Mouse (Mus musculus) hematopoietic stem cell, adult 5-6 weeks (primary cell): ENCODE measurements around the gene Syndig1l. TPM values are rescaled to one million over a fixed set of nuclear protein-coding genes. Genes with fewer than 3 reads are reported as not detected.

ENCODE experiments used
- ATAC-seq, 2 experiments: fragments of 125-278 bp in 1 of 2; replicated peaks in 1 of 2; 2 replicates each; pipeline ENCODE4 v1.8.0; 2016 to 2017; ENCODE audit warnings: inconsistent platforms in 2 of 2, mild to moderate bottlenecking in 2 of 2, moderate number of reproducible peaks in 2 of 2, low read depth in 1 of 2, moderate TSS enrichment in 1 of 2; ENCODE audit not compliant: low FRiP score in 2 of 2, poor library complexity in 2 of 2, severe bottlenecking in 2 of 2, insufficient read depth in 1 of 2, low TSS enrichment in 1 of 2
- total RNA-seq: library from RNA; stranded (forward); fragments of 172-1452, 232-1000 nt; gene quantifications from 2 replicates; pipeline ENCODE4 v1.2.3, GENCODE M21; 2017

Gene Syndig1l
- not detected in 2 replicates for total RNA-seq

DNA sequence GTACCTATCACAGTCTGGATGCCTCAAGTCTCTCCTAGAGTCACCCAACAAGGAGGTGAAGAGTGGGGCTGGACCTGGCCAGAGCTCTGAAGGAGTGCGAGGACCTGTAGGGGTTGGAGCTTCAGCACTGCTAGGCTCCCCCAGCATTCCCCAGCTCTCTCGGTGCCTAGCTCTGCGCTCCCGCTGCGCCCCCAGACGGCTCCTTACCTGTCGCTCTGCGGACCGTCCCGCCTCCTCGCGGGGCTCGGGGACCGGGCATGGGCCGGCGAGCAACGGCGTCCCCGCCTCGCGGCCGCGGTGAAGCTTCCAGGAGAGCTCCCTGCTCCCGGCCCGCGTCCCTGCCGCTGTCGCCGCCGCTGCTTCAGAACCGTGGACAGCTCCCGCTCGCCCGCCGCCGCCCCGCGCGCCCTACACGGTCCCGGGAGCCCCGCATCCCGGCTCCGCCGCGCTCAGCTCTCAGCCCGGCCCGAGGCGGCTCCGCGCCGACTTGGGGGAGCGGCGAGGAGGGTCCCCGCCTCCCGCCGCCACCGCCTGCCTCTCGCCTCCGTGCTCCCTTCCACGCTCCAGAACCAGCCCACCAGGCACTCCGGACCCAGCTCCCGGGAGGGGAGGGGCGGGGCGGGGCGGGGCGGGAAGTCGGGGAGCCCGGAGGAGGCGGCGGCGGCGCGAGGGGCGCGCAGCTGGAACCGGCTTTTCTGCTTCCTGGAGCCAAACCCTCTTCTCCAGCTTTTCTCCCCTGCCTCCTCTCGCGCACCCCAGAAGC is at the start of gene Syndig1l:
Gene Syndig1l, minus strand, starts transcription at position 513 of the 763 bp plus-strand sequence.
- ATAC-seq, result peak; percentile 32 to 42; a peak in 1 of 4 replicates

DNA sequence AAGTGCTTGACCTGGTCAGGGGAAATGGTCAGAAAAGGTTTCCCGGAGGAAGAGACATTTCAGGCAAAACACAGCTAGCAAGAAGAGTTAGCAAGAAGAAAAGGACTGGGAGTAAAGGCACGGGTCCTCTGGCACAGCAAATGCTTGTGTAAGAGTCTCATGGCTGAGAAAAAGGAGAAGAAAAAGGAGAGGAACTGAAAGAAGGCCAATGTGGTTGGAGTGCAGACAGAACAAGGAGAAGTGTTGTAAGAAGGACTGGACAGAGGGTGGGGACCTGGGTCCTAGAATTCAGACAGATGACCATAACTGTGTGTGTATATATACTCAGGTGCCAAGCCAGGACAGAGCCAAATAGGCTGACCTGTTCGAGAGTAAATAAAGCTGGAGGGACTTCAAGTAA is 49.5 kb upstream of the Syndig1l start:
- ATAC-seq, result peak in 1 of 2 experiments; percentile 54; a peak in 1 of 4 replicates

DNA sequence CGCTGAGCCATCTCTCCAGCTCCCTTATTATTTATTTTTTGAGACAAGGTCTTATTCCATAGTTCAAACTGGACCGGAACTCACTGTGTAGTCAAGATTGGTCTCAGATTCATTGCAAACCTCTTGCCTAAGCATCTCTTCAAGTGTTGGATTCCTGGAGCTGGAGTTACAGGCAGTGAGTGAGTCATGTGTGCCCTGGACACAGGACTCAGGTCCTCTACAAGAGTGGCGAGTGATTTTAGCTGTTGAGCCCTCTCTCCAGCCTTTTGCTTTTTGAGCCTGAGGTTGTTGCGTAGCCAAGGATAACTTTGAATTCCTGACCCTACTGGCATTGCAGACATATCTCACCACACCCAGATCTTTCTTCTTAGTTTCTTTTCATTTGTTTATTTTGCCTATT is 47.1 kb upstream of the Syndig1l start:
- no peak for ATAC-seq

DNA sequence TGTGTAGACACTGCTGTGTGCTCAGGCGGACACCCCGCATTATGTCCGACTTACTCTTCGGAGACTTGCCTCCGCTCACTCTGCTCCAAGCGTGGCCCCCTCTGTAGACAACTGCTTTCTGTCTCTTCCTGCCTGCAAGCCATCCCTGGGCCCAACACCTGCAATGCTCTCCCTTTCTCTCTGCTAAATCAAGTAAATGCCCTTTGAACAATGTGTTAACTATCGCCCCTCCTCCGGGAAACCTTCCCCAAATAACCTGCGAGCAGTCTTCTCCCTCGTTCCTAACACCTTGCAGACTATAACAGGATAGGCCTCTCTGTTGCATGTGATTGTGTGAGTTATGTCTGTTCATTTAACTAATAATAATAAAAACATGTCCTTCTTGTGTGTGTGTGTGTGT is 44.9 kb upstream of the Syndig1l start:
- no peak for ATAC-seq

DNA sequence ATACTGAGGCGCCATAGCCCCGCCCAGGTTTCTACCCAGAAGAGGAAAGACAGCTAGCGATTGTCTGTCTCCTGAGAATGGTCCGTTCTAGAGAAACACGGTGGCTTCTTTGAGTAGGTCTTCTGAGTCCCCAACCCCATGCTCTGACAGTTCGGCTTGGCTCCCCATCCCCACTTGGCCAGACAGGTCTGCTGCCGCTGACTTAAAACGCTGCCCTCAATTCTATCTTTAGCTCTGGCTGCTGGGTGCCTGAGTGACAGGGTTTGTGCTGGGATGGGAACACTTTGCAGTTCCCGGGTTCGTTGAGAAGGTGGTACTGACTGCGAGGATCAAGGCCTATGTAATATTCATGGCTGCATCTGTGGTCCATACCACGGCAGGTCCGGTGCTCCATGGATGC is 34.7 kb upstream of the Syndig1l start:
- ATAC-seq, result no peak

DNA sequence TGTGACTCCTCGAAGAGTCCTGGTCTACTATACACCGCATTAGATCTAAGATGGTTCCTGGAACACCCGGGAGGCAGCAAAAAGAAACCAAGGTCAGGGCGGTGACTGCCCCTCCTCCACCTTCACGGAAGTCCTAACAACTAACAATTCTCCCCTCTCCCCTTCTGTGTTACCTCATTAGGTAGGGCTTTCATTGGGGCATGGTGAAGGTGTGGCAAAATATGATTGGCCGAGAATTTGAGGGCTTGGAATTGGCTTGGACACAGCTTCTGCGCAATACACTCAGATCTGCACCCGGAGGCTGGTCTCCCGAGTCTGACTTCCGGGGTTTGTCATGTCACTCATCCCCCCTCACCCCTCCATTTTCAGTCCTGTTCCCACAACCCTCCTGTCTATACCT is 29.8 kb upstream of the Syndig1l start:
- ATAC-seq, result no peak

DNA sequence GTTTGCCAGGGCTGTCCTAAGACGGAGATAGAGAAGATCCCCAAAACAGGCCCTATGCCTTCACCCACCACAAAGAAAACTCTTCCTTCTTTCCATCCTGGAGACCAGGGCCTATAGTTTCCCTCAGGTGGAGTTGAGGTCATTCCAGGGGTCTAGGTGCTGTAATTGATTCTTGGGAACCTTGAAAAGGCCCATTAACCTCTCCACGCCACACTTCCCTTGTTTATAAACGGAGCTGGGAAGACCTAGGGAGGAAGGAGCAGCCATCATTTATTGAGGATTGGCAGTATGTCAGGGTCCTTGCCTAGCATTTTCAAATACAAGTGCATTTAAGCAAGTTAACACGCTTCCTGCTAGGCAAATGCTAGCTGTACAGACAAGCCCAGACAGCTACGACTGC is 28.8 kb upstream of the Syndig1l start:
- ATAC-seq, result no peak

DNA sequence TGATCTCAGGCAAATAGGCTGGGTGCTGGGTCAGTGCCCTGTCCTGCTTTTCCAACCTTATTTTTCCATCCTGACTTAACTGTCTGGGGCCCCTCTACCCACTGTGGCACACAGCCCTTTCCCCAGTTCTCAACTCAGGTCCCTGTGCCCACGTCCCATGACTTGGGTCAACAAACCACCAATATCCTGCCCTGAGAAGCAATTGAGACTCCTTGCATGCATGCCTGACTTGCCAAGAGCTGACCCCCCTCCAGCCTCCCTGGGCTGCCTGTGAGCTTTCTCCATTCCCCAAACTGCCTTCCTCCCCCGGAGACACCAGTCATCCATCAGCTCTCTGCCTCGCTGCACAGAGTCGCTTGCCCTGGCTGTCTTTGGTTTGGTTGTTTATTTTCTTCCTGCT is 28.4 kb upstream of the Syndig1l start:
- no peak for ATAC-seq

DNA sequence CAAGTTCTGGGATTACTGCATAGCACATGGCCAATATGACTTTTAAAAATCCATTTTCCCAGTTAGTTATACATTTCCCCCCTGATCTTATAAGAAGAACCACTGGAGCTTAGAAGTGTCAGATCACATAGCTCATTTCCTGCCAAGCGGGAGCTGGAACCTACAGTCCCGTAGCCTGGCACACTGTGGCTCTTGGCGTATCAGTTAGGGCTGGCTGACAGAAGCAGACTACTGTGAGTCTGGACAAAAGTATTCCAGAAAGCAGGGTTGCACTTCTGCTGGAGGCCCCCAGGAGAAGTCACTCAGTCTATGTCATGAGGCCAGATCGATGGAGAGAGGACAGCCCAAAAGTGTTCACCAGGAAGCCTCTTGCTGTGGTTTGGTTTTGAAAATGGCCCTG is 27.8 kb upstream of the Syndig1l start:
- no peak for ATAC-seq

DNA sequence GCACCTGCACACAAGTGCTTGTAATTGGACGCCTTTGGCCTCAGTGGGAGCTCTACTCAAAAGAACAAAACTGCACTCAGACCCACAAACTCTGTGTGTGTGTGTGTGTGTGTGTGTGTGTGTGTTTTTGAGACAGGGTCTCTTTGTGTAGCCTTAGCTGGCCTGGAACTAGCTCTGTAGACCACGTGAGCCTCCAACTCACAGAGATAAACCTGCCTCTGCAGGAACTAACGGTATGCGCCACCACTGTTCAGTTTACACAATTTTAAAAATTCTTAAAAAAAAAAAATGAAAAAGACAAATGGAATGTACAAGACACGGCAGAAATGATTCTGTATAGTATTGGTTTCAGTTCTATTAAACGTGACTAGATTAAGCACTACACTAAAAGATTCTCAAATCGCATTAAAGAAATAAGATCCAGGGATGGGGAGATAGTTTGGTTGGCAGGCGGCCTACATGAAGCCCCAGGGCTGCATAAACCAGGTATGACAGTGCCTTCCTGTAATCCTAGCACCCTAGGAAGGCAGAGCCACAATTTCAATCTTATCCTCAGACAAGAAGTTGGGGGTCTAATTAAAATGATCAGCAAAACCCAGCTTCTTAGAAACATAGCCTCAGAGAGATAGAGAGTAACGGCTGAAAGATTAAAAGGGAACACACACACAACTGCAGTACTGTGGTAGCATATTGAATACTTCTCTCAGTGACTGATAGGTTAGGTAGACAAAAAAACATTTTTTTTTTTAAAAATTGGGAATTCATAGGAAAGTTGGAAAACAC is 20.0 kb upstream of the Syndig1l start:
- no peak for ATAC-seq

DNA sequence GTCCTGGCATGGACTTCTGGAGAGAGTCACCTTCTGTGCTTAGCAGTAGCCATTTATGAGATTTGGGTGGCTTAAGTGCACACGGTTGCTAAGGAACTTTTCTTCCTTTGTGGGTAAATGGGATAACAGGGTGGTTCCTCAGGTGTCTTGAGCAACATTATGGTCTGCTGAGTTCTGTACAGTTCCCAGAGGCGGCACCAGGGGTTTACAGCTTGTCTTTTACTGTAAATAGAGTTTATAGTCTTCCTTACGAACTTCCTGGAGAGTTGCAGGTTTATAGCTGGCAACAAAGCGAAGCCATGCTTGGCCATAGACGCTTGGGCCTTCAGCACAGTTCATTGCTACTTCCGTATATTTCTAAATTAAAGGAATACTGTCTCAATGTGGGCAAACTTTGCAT is 15.9 kb upstream of the Syndig1l start:
- no peak for ATAC-seq

DNA sequence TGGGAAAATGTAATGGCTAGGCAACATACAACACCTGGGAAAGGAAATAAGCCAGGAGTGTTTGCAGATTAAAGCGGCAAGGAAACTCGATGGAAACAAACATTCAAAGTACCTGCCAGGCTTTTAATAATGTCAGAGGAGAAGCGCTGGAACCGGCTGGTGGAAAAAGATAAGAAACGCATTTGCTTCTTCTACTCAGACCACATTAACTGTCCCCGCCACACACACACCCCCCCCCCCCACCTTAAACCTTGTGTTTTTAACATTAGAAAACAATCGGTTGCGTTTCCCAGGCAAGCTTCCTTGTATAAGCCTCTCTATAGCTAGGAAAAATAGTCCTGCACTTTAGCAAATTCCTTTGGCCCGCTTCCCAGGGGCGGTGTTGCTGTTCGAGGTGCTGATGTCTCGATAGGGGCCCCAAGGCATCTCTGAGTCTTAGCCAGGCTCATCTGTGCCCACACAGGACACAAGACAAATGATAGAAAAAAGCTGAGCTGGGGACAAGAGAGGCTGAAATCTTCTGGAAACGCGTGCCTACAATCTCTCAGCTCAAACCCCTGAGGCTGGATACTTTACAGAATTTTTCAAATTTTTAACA is 11.3 kb upstream of the Syndig1l start:
- no peak for ATAC-seq

DNA sequence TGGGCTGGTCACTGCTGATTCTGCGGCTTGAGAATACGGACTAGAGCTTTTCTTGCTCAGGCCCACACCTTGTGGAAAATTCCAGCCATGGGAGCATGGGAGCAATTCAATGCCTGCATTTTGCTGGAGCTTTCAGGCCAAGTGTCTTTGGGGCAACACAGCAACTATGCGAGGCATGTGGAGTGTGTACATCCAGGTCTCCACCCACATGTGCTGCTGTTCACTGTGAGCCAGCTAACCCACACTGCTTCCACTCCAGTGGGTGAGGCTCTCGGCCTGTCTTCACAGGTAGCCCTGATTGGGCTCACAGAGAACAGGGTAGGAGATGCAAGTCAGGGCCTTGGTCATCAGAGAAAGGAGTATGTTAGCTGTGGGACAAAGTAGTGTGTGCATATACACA is 9.2 kb upstream of the Syndig1l start:
- no peak for ATAC-seq

DNA sequence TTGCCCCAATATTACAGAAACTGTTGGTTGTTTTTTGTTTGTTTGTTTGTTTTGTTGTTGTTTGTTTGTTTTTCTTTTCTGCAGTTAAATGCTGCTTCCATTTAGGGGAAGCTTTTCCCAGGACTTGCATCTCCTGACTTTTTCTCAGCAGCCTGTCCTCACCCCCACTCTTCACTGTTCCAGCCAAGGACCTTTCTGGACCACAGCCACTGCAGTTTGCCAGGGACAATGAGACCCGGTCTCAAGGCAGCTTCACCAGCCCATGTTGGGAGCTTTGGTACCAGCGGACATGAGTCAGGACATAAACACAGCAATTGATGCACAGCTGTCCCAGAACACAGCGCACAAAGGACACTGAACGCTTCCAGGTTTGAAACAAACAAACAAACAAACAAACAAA is 8.3 kb upstream of the Syndig1l start:
- no peak for ATAC-seq

DNA sequence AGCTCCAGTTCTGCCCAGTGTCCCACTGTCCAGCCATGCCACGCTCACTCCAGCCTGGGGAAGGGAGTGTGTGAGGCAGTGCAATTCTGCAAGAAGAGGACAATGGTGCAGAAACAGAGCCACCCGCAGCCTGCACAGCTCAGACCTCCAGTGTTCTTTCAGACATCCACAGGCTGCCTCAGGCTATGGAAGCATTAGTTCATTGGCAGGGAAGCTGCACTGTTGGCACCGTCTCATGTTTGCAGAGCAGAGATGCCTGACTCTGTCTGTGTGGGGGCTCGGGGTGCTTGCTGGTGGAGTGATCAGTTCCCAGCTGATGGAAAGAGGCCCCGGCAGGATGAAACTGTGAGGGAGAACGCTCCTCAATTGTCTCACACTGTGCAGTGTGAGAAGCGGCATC is 4.0 kb upstream of the Syndig1l start:
- ATAC-seq, result no peak

DNA sequence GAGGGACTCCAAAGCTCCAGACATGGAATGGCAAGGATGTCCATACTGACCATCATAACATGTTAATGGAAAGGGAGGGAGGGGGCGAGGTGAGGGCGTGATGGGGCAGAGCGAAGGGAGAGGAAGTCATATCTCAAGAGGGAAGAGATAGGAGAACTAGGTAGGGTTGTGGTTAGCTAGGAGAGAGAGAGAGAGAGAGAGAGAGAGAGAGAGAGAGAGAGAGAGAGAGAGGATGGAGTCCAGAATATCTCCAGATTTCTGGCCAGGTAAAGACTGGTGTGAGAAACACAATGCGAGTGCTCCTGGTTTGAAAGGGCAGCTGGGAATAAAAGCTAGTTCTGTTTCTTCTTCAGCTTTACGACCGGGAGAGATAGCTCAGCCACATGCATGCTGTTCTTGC is 6.5 kb downstream of the Syndig1l start:
- no peak for ATAC-seq

DNA sequence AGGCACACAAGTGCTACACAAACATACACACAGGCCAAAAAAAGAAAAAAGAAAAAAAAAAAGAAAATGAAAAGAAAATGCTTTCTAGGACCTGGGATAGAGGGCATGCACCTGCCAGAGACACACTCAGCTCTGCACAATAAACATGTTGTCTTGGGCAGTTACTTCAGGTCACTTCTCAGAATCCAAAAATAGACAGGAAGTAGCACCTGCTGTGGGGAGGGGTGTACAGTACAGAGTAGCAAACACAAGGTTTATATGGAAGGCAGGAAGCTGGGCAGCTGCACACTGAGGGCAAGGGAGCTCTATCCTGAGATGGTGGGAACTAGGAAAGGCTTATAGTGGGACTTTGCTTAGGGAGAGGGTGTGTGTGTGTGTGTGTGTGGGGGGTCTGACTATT is 7.3 kb downstream of the Syndig1l start:
- no peak for ATAC-seq

DNA sequence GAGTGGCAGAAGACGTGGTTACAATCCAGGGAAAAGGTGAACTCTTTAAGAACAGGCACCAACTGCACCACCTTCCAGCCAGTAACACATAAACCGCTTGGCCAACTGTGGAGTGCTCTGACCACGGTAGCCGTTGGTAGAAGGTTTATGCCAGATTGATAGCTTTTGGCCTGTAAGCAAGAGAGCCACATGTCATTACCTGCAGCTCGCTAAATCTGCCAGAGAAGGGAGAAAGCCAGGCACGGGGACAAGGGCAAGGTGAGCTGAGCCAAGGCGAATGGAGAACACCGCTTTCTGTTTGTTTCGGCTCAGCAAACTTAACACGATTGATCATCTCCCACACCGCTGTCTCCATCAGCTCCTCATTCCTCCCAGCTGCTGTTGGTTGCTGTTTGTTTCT is 9.6 kb downstream of the Syndig1l start:
- no peak for ATAC-seq
